Mouse (Mus musculus) liver, embryonic 12.5 days (tissue): ENCODE measurements at regions not wholly inside any gene's neighbourhood (a gene's known extent, or its start where the extent isn't known, plus 50 kb on each side); places are given as distances from the start of the nearest gene placed in this dataset.

Source experiments
- ATAC-seq: fragments of 200-750 bp; cut with Nextera tagmentation; 2 replicates; pipeline ENCODE4 v1.8.0; 2017; ENCODE audit warnings: moderate number of reproducible peaks, mild to moderate bottlenecking, moderate library complexity
- H3K27ac ChIP-seq: fragments of 300-500 bp; sonication (generic); 2 replicates; pipeline ENCODE4 v1.5.1; 2016; ENCODE audit warnings: mild to moderate bottlenecking
- H3K27me3 ChIP-seq: fragments of 300-500 bp; sonication (generic); replicated peaks from 2 replicates; pipeline ENCODE4 v1.6.1; 2016; ENCODE audit warnings: mild to moderate bottlenecking, moderate library complexity
- H3K36me3 ChIP-seq: fragments of 300-500 bp; sonication (generic); 2 replicates; pipeline ENCODE4 v1.6.1; 2016; ENCODE audit warnings: mild to moderate bottlenecking, moderate library complexity
- H3K4me1 ChIP-seq: fragments of 300-500 bp; sonication (generic); 2 replicates; pipeline ENCODE4 v1.6.1; 2016
- H3K4me2 ChIP-seq: fragments of 300-500 bp; sonication (generic); 2 replicates; pipeline ENCODE4 v1.6.1; 2016; ENCODE audit warnings: mild to moderate bottlenecking, moderate library complexity
- H3K4me3 ChIP-seq: fragments of 300-500 bp; sonication (generic); 2 replicates; pipeline ENCODE4 v1.5.1; 2016; ENCODE audit warnings: mild to moderate bottlenecking, moderate library complexity
- H3K9ac ChIP-seq: fragments of 300-500 bp; sonication (generic); 2 replicates; pipeline ENCODE4 v1.6.1; 2016; ENCODE audit warnings: mild to moderate bottlenecking, moderate library complexity
- H3K9me3 ChIP-seq: fragments of 300-500 bp; sonication (generic); replicated peaks from 2 replicates; pipeline ENCODE4 v1.6.1; 2016; ENCODE audit warnings: mild to moderate bottlenecking, moderate library complexity
- WGBS: fragments of 180-500 bp; shearing (Covaris S2); methylation state at CpG from one replicate; pipeline ENCODE4 v1.1.7; 2016; ENCODE audit not compliant: insufficient replicate concordance; 5-methylcytosine and 5-hydroxymethylcytosine counted together

DNA sequence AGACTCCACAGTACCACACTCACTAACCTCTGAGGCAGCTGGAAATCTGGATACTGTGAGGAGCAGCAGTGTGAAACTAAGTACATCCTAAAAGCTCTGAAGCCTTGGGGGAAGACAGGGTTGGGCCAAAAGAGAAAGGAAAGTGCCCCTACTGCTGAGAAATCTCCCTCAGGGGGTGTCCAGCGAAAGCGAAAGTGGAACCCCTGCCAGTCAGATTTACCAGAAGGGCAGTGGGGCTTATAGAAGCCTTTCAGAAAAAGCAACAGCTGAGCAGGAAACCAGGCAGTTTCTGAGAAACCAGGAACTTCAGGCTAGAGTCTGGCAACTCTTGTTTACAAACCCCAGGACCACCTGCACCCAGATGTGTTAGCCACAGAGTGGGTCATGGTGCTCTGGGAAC is 251.3 kb upstream of the Jun start:
- WGBS: 46% methylated on average over 2 of the region's 2 CpGs
- H3K27ac ChIP-seq: no peak overlapping the region

DNA sequence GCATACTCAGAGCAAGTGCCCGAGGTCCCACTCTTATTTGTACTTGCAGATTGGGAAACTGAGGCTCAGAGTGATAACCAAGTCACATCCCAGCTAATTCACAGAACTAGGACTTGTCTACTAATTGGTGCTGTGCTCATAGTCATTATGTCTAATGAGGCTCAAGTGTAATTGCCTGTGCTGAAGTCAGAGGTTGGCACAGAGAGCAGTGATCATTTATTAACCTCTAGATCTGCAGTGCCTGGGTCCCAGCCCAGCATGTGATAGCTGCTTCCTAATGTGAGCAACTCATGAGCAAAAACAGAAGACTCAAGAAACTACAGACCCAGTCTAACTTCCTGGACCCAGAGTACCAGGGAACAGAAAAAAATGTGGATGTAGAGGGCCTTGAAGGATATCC is 252.0 kb upstream of the Jun start:
- H3K27me3 ChIP-seq: no peaks in the 10 kb centered on the region
- no peak overlapping the region for H3K9ac ChIP-seq
- 0 out of 2 replicates have a peak, but pooled peaks cover 5% of the 10 kb centered on the region for H3K4me1 ChIP-seq
- no peak overlapping the region for H3K4me3 ChIP-seq
- 57% methylated on average over 1 of the region's 1 CpGs for WGBS
- no peak for ATAC-seq
- H3K36me3 ChIP-seq: no peaks in the 10 kb centered on the region
- H3K4me2 ChIP-seq: no peak overlapping the region
- H3K27ac ChIP-seq: no peak overlapping the region
- no peaks in the 10 kb centered on the region for H3K9me3 ChIP-seq

More for the DNA sequence above, 251.3 kb upstream of the Jun start:
- H3K9ac ChIP-seq: no peak overlapping the region
- no peak overlapping the region for H3K4me2 ChIP-seq
- 0 out of 2 replicates have a peak, but pooled peaks cover 5% of the 10 kb centered on the region for H3K4me1 ChIP-seq
- H3K9me3 ChIP-seq: no peaks in the 10 kb centered on the region
- no peaks in the 10 kb centered on the region for H3K36me3 ChIP-seq
- H3K4me3 ChIP-seq: no peak overlapping the region
- ATAC-seq: no peak
- H3K27me3 ChIP-seq: no peaks in the 10 kb centered on the region

GRCm38 (mm10) chr4:95307134-95307533 is 250.2 kb upstream of the Fggy start:
- no peaks in the 10 kb centered on the region for H3K9me3 ChIP-seq
- no peak overlapping the region for H3K4me2 ChIP-seq
- H3K4me3 ChIP-seq: no peak overlapping the region
- ATAC-seq: no peak
- H3K4me1 ChIP-seq: 0 out of 2 replicates have a peak, but pooled peaks cover 5% of the 10 kb centered on the region
- H3K36me3 ChIP-seq: no peaks in the 10 kb centered on the region
- 74% methylated on average over 2 of the region's 2 CpGs for WGBS
- no peaks in the 10 kb centered on the region for H3K27me3 ChIP-seq
- H3K27ac ChIP-seq: no peak overlapping the region
- no peak overlapping the region for H3K9ac ChIP-seq

GRCm38 (mm10) chr4:95308469-95308895 is 248.8 kb upstream of the Fggy start:
- Histone ChIP-seq H3K4me2 (no peak overlapping the region), H3K27me3 (no peaks in the 10 kb centered on the region), H3K4me1 (0 out of 2 replicates have a peak, but pooled peaks cover under 1% of the 10 kb centered on the region), H3K9me3 (no peaks in the 10 kb centered on the region), H3K9ac (no peak overlapping the region), H3K36me3 (no peaks in the 10 kb centered on the region), H3K27ac (no peak overlapping the region), H3K4me3 (no peak overlapping the region)
- ATAC-seq: no peak
- 48% methylated on average over 5 of the region's 5 CpGs for WGBS

GRCm38 (mm10) chr4:95310410-95310809 is 246.9 kb upstream of the Fggy start:
- no peak overlapping the region for H3K4me2 ChIP-seq
- no peaks in the 10 kb centered on the region for H3K9me3 ChIP-seq
- 67% methylated on average over 6 of the region's 6 CpGs for WGBS
- no peaks in the 10 kb centered on the region for H3K36me3 ChIP-seq
- no peak overlapping the region for H3K4me3 ChIP-seq
- no peaks in the 10 kb centered on the region for H3K27me3 ChIP-seq
- H3K4me1 ChIP-seq: no peaks in the 10 kb centered on the region
- H3K27ac ChIP-seq: no peak overlapping the region
- no peak overlapping the region for H3K9ac ChIP-seq
- ATAC-seq: no peak

DNA sequence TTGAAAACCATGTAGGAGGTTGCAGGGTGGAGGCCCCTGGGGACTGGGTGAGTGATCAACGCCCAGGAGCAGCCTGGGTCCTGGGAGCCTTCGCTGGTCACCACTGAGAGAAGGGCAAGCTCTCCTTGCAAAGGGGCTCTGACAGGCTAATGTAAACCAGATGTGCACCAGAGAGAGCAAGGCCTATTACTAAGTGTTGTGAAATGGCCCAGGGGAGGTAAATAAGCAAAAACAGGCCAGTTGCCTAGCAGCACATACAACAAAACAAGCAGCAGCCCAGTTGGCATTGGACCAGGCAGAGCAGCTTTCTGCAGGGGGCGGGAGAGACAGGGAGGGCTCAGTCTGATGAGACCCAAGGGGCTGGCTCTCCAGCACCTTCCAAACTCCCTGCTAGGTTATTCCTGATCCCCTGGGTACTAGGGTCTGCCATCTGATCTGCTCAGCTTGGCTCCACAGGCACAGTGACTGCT is 239.5 kb upstream of the Fggy start:
- WGBS: 56% methylated on average over 3 of the region's 3 CpGs
- H3K27ac ChIP-seq: no peak overlapping the region
- no peaks in the 10 kb centered on the region for H3K4me1 ChIP-seq

DNA sequence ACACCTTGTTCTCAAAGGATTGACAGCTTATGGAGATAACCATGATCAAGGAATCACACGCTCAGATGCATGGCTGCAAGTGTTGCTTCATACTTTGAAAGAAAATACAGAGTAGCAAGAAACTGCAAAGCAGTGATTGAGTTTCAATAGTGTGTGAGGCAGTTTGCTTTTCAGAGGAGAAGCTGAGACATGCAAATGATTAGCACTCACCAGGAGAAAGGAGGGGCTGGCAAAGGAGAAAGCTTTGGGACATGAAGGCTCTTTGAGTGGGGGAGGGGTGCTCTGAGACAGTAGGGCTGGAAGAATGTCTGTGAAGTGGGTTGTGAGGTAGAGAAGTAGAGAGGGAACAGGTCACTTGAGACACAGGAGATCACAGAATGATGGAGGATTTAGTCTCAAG is 238.7 kb upstream of the Fggy start:
- Histone ChIP-seq H3K4me2 (no peak overlapping the region), H3K9ac (no peak overlapping the region), H3K27ac (no peak overlapping the region), H3K9me3 (no peaks in the 10 kb centered on the region), H3K4me3 (no peak overlapping the region), H3K4me1 (no peaks in the 10 kb centered on the region), H3K27me3 (no peaks in the 10 kb centered on the region), H3K36me3 (no peaks in the 10 kb centered on the region)
- WGBS: 33% methylated on average over 1 of the region's 1 CpGs
- no peak for ATAC-seq

More for the DNA sequence above, 239.5 kb upstream of the Fggy start:
- Histone ChIP-seq H3K9me3 (no peaks in the 10 kb centered on the region), H3K4me2 (no peak overlapping the region), H3K36me3 (no peaks in the 10 kb centered on the region), H3K4me3 (no peak overlapping the region), H3K27me3 (no peaks in the 10 kb centered on the region), H3K9ac (no peak overlapping the region)
- ATAC-seq: no peak

DNA sequence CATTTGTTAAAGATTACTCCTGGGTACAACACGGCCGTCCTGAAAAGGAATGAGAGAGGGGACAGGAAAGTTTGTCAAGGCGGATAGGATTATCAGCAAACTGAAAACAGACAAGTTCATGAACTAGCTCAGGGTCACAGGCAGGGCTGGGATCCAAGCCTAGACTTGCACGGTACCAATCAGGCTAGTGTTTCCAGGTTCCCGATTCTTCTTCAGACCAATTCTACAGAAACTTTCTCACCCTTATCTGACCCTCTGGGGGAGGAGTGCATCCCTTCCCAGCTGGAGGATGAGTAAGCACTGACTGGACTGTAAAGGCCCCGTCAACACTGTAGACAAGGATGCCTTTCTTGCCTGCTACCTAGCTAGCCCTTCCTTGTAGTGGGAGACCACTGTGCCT is 238.3 kb upstream of the Fggy start:
- no peaks in the 10 kb centered on the region for H3K9me3 ChIP-seq
- no peak overlapping the region for H3K27ac ChIP-seq
- H3K4me2 ChIP-seq: no peak overlapping the region
- 44% methylated on average over 6 of the region's 6 CpGs for WGBS
- H3K9ac ChIP-seq: no peak overlapping the region
- no peaks in the 10 kb centered on the region for H3K4me1 ChIP-seq
- H3K36me3 ChIP-seq: no peaks in the 10 kb centered on the region
- no peak for ATAC-seq
- H3K4me3 ChIP-seq: no peak overlapping the region
- no peaks in the 10 kb centered on the region for H3K27me3 ChIP-seq

- Histone ChIP-seq H3K4me2 (no peak overlapping the region), H3K36me3 (no peaks in the 10 kb centered on the region), H3K9me3 (no peaks in the 10 kb centered on the region), H3K9ac (no peak overlapping the region), H3K27ac (no peak overlapping the region), H3K4me3 (no peak overlapping the region), H3K27me3 (no peaks in the 10 kb centered on the region), H3K4me1 (no peaks in the 10 kb centered on the region)
- ATAC-seq: no peak
- WGBS: 18% methylated on average over 1 of the region's 1 CpGs
Measured at GRCm38 (mm10) chr4:95325861-95326260, 231.4 kb upstream of the Fggy start.

DNA sequence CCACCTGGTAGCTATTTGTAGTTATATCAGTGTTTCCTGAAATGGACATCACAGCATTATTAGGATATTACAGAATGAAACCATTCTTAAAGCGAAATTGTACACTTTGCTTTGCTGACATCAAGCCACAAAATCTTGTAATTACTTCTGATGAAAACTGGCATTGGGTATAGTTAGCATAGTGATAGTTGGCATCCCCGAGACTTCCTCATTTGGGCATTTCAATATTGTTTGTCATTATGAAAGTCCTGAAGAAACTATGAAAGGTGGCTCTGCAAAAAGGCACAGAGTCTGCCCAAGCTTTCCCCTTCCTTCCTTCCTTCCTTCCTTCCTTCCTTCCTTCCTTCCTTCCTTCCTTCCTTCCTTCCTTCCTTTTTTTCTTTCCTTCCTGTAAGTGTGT is 217.5 kb upstream of the Fggy start:
- no peaks in the 10 kb centered on the region for H3K36me3 ChIP-seq
- 64% methylated on average over 2 of the region's 2 CpGs for WGBS

GRCm38 (mm10) chr4:95340926-95341325 is 216.4 kb upstream of the Fggy start:
- no peak overlapping the region for H3K4me2 ChIP-seq
- H3K4me1 ChIP-seq: no peaks in the 10 kb centered on the region
- WGBS: 61% methylated on average over 3 of the region's 3 CpGs
- H3K9me3 ChIP-seq: no peaks in the 10 kb centered on the region
- ATAC-seq: no peak
- H3K27ac ChIP-seq: no peak overlapping the region
- H3K27me3 ChIP-seq: no peaks in the 10 kb centered on the region
- H3K9ac ChIP-seq: no peak overlapping the region
- no peak overlapping the region for H3K4me3 ChIP-seq
- no peaks in the 10 kb centered on the region for H3K36me3 ChIP-seq

More for the DNA sequence above, 217.5 kb upstream of the Fggy start:
- no peak overlapping the region for H3K4me2 ChIP-seq
- no peaks in the 10 kb centered on the region for H3K27me3 ChIP-seq
- no peak for ATAC-seq
- no peaks in the 10 kb centered on the region for H3K9me3 ChIP-seq
- no peaks in the 10 kb centered on the region for H3K4me1 ChIP-seq
- no peak overlapping the region for H3K9ac ChIP-seq
- no peak overlapping the region for H3K4me3 ChIP-seq
- H3K27ac ChIP-seq: no peak overlapping the region

DNA sequence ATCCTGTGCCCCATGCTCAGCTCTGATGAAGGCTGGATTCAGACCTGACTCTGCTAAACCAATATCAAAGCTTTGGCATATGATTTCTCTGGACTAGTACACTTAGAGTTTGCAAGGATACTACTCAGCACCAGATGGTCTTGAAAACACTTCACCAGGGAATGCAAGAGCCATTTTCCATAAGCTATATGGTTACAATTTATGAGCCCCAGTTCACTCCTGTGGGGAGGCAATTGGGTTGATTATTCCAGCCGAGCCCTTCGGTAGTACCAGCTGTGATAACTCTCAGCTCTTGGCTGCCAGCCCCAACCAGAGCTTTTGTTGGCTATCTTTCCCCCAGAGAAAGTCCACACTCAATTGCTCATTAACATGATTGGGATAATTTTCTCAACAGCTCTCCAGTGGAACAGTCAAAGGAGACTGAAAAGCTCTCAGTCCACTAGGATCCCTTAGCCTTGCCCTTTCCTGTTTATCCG is 210.5 kb upstream of the Fggy start:
- Histone ChIP-seq H3K4me2 (no peak overlapping the region), H3K27ac (no peak overlapping the region), H3K36me3 (no peaks in the 10 kb centered on the region), H3K9me3 (no peaks in the 10 kb centered on the region), H3K27me3 (no peaks in the 10 kb centered on the region), H3K4me1 (no peaks in the 10 kb centered on the region), H3K4me3 (no peak overlapping the region), H3K9ac (no peak overlapping the region)
- ATAC-seq: no peak
- 74% methylated on average over 3 of the region's 3 CpGs for WGBS

DNA sequence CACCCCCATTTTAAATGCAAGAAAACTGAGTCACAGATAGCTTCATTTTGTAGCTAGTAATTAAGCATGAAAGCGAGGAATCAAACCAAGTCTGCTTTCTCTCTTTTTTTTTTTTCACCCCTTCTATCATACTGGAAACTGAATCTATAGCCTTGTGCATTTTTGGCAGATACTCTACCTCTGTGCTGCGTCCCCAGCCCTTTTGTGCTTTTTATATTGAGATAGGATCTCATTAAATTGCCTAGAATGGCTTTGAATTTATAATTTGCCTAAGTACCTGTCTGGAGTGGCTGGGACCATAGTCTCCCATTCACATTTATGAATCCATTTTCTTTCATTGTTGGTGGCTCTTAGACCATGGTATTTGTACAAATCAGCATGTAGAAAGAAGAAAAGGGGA is 209.9 kb upstream of the Fggy start:
- Histone ChIP-seq H3K27ac (no peak overlapping the region), H3K4me3 (no peak overlapping the region), H3K4me1 (no peaks in the 10 kb centered on the region), H3K9ac (no peak overlapping the region), H3K27me3 (no peaks in the 10 kb centered on the region), H3K9me3 (no peaks in the 10 kb centered on the region), H3K4me2 (no peak overlapping the region), H3K36me3 (no peaks in the 10 kb centered on the region)
- WGBS: 62% methylated on average over 2 of the region's 2 CpGs
- no peak for ATAC-seq
